Mouse (Mus musculus) CH12F3 (cell line): Measurements from ENCODE around the gene Usp40.

Source experiments
- in situ Hi-C: fragments of 300-500 bp; cut with MboI; formaldehyde crosslinking; loops from 2 replicates; pipeline ENCODE4 v1.14.3; 2020; ENCODE audit warnings: low sequenced_read_pairs

The Usp40 gene

GRCm38 (mm10) chr1:87951641-87952040 is 56.7 kb downstream of the Usp40 start:
- in situ Hi-C loops: no loop called here

- in situ Hi-C loops: no loop called here
Observed at GRCm38 (mm10) chr1:87947681-87948091, 60.7 kb downstream of the Usp40 start.

GRCm38 (mm10) chr1:87941765-87942164 is 66.6 kb downstream of the Usp40 start:
- in situ Hi-C loops: no loop called here

- in situ Hi-C loops: no loop called here
Observed at GRCm38 (mm10) chr1:87936516-87936915, 71.8 kb downstream of the Usp40 start.

- in situ Hi-C loops: no loop called here
Observed at GRCm38 (mm10) chr1:87936075-87936474, 72.3 kb downstream of the Usp40 start.

GRCm38 (mm10) chr1:87935546-87935945 is 72.8 kb downstream of the Usp40 start:
- in situ Hi-C loops: no loop called here

GRCm38 (mm10) chr1:87935095-87935494 is 73.3 kb downstream of the Usp40 start:
- in situ Hi-C loops: no loop called here

- in situ Hi-C loops: no loop called here
Observed at GRCm38 (mm10) chr1:87933051-87933450, 75.3 kb downstream of the Usp40 start.

- in situ Hi-C loops: loop anchor here (10.0 kb wide), 1 partner anchor 155 kb away; no protein-coding TSS in a partner anchor
Observed at GRCm38 (mm10) chr1:87929730-87930129, 78.6 kb downstream of the Usp40 start.

- in situ Hi-C loops: loop anchor here (10.0 kb wide), 1 partner anchor 150 kb away; no protein-coding TSS in a partner anchor
Observed at GRCm38 (mm10) chr1:87924888-87925287, 83.5 kb downstream of the Usp40 start.

GRCm38 (mm10) chr1:87922666-87923065 is 85.7 kb downstream of the Usp40 start:
- in situ Hi-C loops: loop anchor here (10.0 kb wide), 1 partner anchor 148 kb away; no protein-coding TSS in a partner anchor

- in situ Hi-C loops: loop anchor here (10.0 kb wide), 1 partner anchor 145 kb away; no protein-coding TSS in a partner anchor
Observed at GRCm38 (mm10) chr1:87920056-87920614, 88.2 kb downstream of the Usp40 start.

GRCm38 (mm10) chr1:87918061-87918460 is 90.3 kb downstream of the Usp40 start:
- in situ Hi-C loops: no loop called here

- in situ Hi-C loops: no loop called here
Observed at GRCm38 (mm10) chr1:87917361-87917760, 91.0 kb downstream of the Usp40 start.

- in situ Hi-C loops: no loop called here
Observed at GRCm38 (mm10) chr1:87913356-87913755, 95.0 kb downstream of the Usp40 start.

- in situ Hi-C loops: no loop called here
Observed at GRCm38 (mm10) chr1:87910428-87910827, 97.9 kb downstream of the Usp40 start.

GRCm38 (mm10) chr1:87909565-87909964 is 98.8 kb downstream of the Usp40 start:
- in situ Hi-C loops: no loop called here

GRCm38 (mm10) chr1:87908736-87909135 is 99.6 kb downstream of the Usp40 start:
- in situ Hi-C loops: no loop called here

- in situ Hi-C loops: no loop called here
Observed at GRCm38 (mm10) chr1:87908006-87908405, 100.3 kb downstream of the Usp40 start.

GRCm38 (mm10) chr1:87906361-87906956 is 101.9 kb downstream of the Usp40 start:
- in situ Hi-C loops: no loop called here

- in situ Hi-C loops: no loop called here
Observed at GRCm38 (mm10) chr1:87902186-87902585, 106.2 kb downstream of the Usp40 start.

GRCm38 (mm10) chr1:87900979-87901378 is 107.4 kb downstream of the Usp40 start:
- in situ Hi-C loops: no loop called here

- in situ Hi-C loops: no loop called here
Observed at GRCm38 (mm10) chr1:87899701-87900100, 108.7 kb downstream of the Usp40 start.
